Mouse (Mus musculus) adipocyte (in vitro differentiated cells): ENCODE data around the gene Gm10142.
"Not testable (repeated sequence)": the region's sequence is repeated elsewhere in the genome, so short reads cannot be mapped to it uniquely, and the experiment has no call there.

ENCODE experiments used
- DNase-seq: peaks from one replicate; pipeline ENCODE4 v3.0.0-alpha.2; 2016; ENCODE audit warnings: low spot score

The Gm10142 gene

GRCm38 (mm10) chr10:77738929-77739328 lies 23.3 kb downstream of the Gm10142 start:
- DNase-seq = no peak

- DNase-seq = not testable (repeated sequence)
Observed at GRCm38 (mm10) chr10:77741924-77742688, 26.5 kb downstream of the Gm10142 start, which contains the start of gene Gm18596. Gene Gm18596, minus strand, starts transcription at chr10:77742638.

DNA sequence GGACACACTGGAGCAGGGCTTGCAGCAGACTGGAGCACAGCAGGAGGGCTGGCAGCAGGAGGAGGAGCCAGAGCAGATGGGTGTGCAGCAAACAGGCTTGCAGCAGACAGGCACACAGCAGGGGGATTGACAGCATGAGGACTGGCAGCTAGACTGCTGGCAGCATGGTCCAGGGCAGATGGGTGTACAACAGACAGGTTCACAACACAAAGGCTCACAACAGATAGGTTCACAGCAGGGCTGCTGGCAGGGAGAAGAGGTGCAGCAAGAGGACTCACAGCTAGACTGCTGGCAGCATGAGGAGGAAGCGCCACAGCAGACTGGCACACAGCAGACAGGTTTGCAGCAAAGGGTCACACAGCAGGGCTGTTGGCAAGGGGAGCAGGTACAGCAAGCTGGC lies 35.1 kb downstream of the Gm10142 start:
- DNase-seq = not testable (repeated sequence)

GRCm38 (mm10) chr10:77751254-77751653 lies 35.6 kb downstream of the Gm10142 start, which contains the start of gene Gm9736:
Gene Gm9736, minus strand, starts transcription at chr10:77751354.
- DNase-seq = not testable (repeated sequence)

- not testable (repeated sequence) for DNase-seq
Observed at GRCm38 (mm10) chr10:77752312-77752711, 36.7 kb downstream of the Gm10142 start.

GRCm38 (mm10) chr10:77753448-77753847 lies 37.8 kb downstream of the Gm10142 start:
- DNase-seq = no peak

- DNase-seq = not testable (repeated sequence)
Observed at GRCm38 (mm10) chr10:77759582-77759981, 44.0 kb downstream of the Gm10142 start, which contains the start of gene Gm3233. Gene Gm3233, minus strand, starts transcription at chr10:77759682.
